Mouse (Mus musculus): ENCODE measurements around the gene Csn2. TPM values are rescaled to one million over a fixed set of nuclear protein-coding genes. Genes with fewer than 3 reads are reported as not detected.

Gene Csn2
- not detected in 2 replicates for total RNA-seq (2017)

- no peak for ATAC-seq (replicated peaks; ENCODE audit: low read depth, poor library complexity, severe bottlenecking)
These were observed at the start of gene Csn2 for GRCm38 (mm10) chr5:87699530-87699929. TSS of gene Csn2 (minus strand) at chr5:87699630.

DNA sequence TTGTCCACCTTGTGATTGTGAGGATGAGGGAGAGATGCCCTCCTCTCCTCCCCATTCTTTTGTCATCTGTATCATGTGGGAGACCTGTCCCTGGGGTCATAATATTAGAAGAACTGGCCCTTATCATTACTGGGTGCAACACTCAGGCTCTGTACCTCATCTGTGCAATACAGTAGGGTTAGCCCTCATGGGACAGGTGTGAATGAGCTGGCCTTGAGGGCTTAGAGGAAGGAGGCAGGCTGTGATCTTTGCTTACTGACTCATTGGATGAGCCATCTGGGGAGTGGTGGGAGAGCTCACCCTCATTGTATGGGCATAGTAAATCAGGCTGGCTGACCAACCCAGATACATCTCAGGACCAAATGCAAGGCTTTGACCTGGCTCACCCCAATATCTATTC lies 35.4 kb upstream of the Csn2 start:
- no peak for ATAC-seq (replicated peaks; ENCODE audit: low read depth, poor library complexity, severe bottlenecking)

DNA sequence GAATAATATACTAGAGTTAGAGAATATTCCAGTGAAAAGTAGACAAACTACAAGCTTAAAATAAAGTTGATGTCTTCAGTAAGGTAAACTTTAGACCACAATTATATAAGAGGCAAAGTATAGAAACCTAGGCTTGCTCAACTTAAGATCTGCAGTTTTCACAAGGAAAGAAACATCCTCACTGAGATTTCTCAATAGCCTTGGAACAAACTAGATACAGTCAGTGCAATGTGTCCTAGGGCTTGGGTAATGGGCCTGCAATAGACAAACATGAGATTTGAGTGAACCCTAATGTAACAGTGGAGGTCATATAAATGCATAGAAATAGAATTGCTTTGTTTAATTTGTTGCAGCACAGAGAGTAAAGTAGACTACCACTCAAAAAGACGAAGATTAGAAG lies 6.5 kb upstream of the Csn2 start:
- no peak for ATAC-seq (replicated peaks; ENCODE audit: low read depth, poor library complexity, severe bottlenecking)

DNA sequence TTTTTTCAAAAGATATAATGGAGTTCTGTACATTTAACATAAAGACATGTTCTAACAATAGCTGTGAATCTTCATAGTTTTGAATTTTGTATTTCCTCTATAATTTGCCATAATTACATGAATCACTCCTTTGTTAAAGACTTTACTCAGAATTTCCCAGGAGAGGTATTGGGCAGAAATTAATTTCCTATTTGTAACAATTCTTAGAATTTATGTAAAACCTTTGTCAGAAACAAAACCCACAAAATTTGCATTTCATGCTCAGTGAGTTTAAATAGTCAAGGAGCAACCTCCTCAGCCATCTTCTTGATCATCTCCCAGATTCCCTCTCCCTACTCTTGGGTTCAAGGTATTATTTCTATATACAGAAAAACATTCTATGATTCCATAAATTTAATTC lies 33.5 kb downstream of the Csn2 start, which contains the start of gene Csn1s1:
TSS of gene Csn1s1 (plus strand) at position 301 of the 400 bp plus-strand sequence.
- ATAC-seq (replicated peaks; ENCODE audit: low read depth, poor library complexity, severe bottlenecking), result no peak

DNA sequence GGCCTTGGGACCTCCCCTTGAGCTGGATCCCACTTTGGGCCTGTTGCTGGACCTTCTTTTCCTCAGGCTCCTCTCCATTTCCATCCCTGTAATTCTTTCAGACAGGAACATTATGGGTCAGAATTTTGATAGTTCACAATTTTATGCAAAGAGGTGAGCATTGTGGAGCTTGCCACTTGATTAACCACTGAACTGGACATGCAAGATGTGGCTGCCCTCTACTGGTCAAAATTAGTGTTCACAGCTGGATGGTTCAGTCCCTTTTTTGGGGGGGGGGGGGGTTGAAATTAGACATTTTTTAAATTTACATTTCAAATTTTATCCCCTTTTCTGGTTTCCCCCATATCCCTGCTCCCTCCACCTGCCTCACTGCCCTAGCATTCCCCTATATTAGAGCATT lies 56.6 kb downstream of the Csn2 start:
- 0 out of 2 replicates have a peak, but pooled peaks have one; percentile 45 for ATAC-seq (replicated peaks; ENCODE audit: low read depth, poor library complexity, severe bottlenecking)

Other genes starting within 250 kb of the Csn2 start
- not detected in 2 replicates for gene Ugt2a2, start 217.4 kb downstream of the Csn2 start, total RNA-seq (2017)
- not detected in 2 replicates for gene Gm43638, start 212.8 kb downstream of the Csn2 start, total RNA-seq (2017)
- not detected in 2 replicates for gene Ugt2a1, start 208.8 kb downstream of the Csn2 start, total RNA-seq (2017)
- not detected in 2 replicates for gene Sult1b1, start 161.4 kb downstream of the Csn2 start, total RNA-seq (2017)
- not detected in 2 replicates for gene Sult1d1, start 130.6 kb downstream of the Csn2 start, total RNA-seq (2017)
- gene Sult1e1, start 108.0 kb downstream of the Csn2 start, total RNA-seq (2017), result not detected in 2 replicates
- gene Csn1s1, start 33.4 kb downstream of the Csn2 start, total RNA-seq (2017), result not detected in 2 replicates
- not detected in 2 replicates for gene Csn1s2a, start 74.9 kb upstream of the Csn2 start, total RNA-seq (2017)
- not detected in 2 replicates for gene Csn1s2b, start 108.5 kb upstream of the Csn2 start, total RNA-seq (2017)
- not detected in 2 replicates for gene Prr27, start 126.1 kb upstream of the Csn2 start, total RNA-seq (2017)
- gene Odam, start 185.4 kb upstream of the Csn2 start, total RNA-seq (2017), result not detected in 2 replicates
- not detected in 2 replicates for gene Csn3, start 225.9 kb upstream of the Csn2 start, total RNA-seq (2017)